Mouse (Mus musculus) lung, adult 2 months (tissue): ENCODE data around the gene Pnpla2.

Experiments
- CTCF ChIP-seq: fragments of 200-500 bp; IDR thresholded peaks from 2 replicates; pipeline ENCODE4 v1.5.1; 2011; ENCODE audit warnings: mild to moderate bottlenecking, low read length, control low read depth; ENCODE audit not compliant: insufficient read depth
- POLR2A ChIP-seq: fragments of 200-500 bp; IDR thresholded peaks from 2 replicates; pipeline ENCODE4 v1.6.1; 2011; ENCODE audit warnings: low read depth, mild to moderate bottlenecking, control low read depth, low read length, borderline replicate concordance; ENCODE audit errors: extremely low read depth

DNA sequence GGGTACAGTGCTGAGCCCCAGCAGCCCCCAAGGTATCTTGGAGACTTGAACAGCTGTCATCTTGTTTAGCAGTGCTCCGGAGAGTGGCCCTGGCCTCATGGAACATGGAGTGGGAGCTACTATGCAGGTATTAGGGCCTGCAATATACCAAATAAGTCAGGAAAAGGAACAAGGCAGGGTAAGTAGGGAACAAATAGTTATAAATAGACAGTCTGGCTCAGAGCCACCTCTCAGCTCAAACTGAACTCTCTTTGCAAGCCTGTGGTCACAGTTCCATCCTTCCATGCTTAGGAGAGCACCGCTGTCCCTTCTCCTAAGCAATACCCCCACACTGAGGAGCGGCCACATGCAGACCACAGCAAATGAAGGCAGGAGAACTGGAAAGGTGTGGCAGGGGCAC, 42.6 kb downstream of the Pnpla2 start:
- TF ChIP-seq POLR2A, result no peak
- TF ChIP-seq CTCF, result no peak
